Mouse (Mus musculus): ENCODE results near the gene Mrps18b. TPM values are rescaled to one million over a fixed set of nuclear protein-coding genes. Genes with fewer than 3 reads are reported as not detected.

The Mrps18b gene
- polyA plus RNA-seq, 1 experiment from 2014 or later, result 72.0 TPM

DNA sequence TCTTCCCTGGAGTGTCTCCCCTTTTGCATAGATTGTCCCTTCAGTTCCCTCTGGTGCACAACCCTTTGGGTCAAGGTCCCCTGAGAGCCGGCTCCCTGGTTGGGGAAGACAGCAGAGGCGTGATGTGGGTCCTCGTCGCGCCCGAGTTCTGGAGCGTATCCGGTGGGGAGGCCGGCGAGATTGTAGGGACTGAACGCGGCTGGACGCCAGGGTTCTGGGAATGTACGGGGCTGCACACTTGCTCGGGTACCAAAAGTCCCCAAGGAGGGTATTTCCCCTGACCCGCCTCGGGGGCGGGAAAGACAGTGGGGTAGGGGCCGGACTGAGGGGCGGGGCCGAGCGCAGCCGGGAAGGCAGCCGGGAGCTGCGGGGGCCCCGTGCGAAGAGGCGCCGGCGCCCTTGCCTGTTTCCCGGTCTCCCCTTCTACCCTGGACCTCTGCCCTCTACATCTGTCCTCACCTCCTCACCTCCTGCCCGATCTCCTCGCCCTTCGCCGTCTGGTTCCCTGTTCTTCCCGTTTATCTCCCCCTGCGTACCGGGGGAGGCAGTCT lies 49.8 kb downstream of the Mrps18b start:
- H3K9ac ChIP-seq (ENCODE audit: low read length), result peak overlapping the region; percentile 94
- H3K9me3 ChIP-seq (ENCODE audit: control insufficient read depth, low read length), result no peaks in the 10 kb centered on the region
- peaks cover 6% of the 10 kb centered on the region; the same call in 1 of the 2 replicates for H3K36me3 ChIP-seq (ENCODE audit: control insufficient read depth, insufficient read depth, low read length)
- 0% methylated on average over 30 of the region's 38 CpGs for WGBS
- H3K4me1 ChIP-seq (ENCODE audit: control insufficient read depth, insufficient read depth, low read length), result peaks cover 28% of the 10 kb centered on the region
- peak overlapping the region; percentile 77 for H3K4me3 ChIP-seq (ENCODE audit: low read depth, low read length)
- no peaks in the 10 kb centered on the region for H3K27me3 ChIP-seq (ENCODE audit: control insufficient read depth, insufficient read depth, low read length)
- ATAC-seq (ENCODE audit: insufficient read depth, low FRiP score, low TSS enrichment), result peak; percentile 62
- peak overlapping the region; percentile 86 for H3K4me2 ChIP-seq (ENCODE audit: low read depth)
- H3K27ac ChIP-seq (ENCODE audit: low read depth, low read length), result peak overlapping the region; percentile 98
- DNase-seq (ENCODE audit: low spot score), result no peak

- H3K27ac ChIP-seq (ENCODE audit: low read depth, low read length), result peak within 1 kb of the TSS; percentile 98
- peak within 1 kb of the TSS; percentile 77 for H3K4me3 ChIP-seq (ENCODE audit: low read depth, low read length)
- H3K36me3 ChIP-seq (ENCODE audit: control insufficient read depth, insufficient read depth, low read length), result 0 out of 2 replicates have a peak, but pooled peaks cover under 1% of the 10 kb centered on the region
- no peaks in the 10 kb centered on the region for H3K9me3 ChIP-seq (ENCODE audit: control insufficient read depth, low read length)
- H3K4me2 ChIP-seq (ENCODE audit: low read depth), result peak within 1 kb of the TSS; percentile 86
- H3K9ac ChIP-seq (ENCODE audit: low read length), result peak within 1 kb of the TSS; percentile 94
- under 1% methylated on average over 42 of the region's 48 CpGs for WGBS
- DNase-seq (ENCODE audit: low spot score) (peak; percentile 90), ATAC-seq (ENCODE audit: insufficient read depth, low FRiP score, low TSS enrichment) (peak; percentile 65)
- H3K4me1 ChIP-seq (ENCODE audit: control insufficient read depth, insufficient read depth, low read length), result peaks cover 28% of the 10 kb centered on the region
- H3K27me3 ChIP-seq (ENCODE audit: control insufficient read depth, insufficient read depth, low read length), result no peaks in the 10 kb centered on the region
Observed at GRCm38 (mm10) chr17:35865481-35866280, 50.5 kb downstream of the Mrps18b start, which contains the start of gene Ppp1r18. Gene Ppp1r18 (plus strand): TSS chr17:35865593.

GRCm38 (mm10) chr17:35864832-35865353 lies 51.3 kb downstream of the Mrps18b start:
- ATAC-seq (ENCODE audit: insufficient read depth, low FRiP score, low TSS enrichment) (no peak), DNase-seq (ENCODE audit: low spot score) (peak; percentile 4)
- no peaks in the 10 kb centered on the region for H3K27me3 ChIP-seq (ENCODE audit: control insufficient read depth, insufficient read depth, low read length)
- H3K4me3 ChIP-seq (ENCODE audit: low read depth, low read length), result peak overlapping the region; percentile 77
- peak overlapping the region; percentile 98 for H3K27ac ChIP-seq (ENCODE audit: low read depth, low read length)
- H3K4me2 ChIP-seq (ENCODE audit: low read depth), result peak overlapping the region; percentile 86
- peaks cover 25% of the 10 kb centered on the region for H3K4me1 ChIP-seq (ENCODE audit: control insufficient read depth, insufficient read depth, low read length)
- no peaks in the 10 kb centered on the region for H3K9me3 ChIP-seq (ENCODE audit: control insufficient read depth, low read length)
- H3K9ac ChIP-seq (ENCODE audit: low read length), result peak overlapping the region; percentile 94
- WGBS, result 22% methylated on average over 10 of the region's 10 CpGs
- no peaks in the 10 kb centered on the region for H3K36me3 ChIP-seq (ENCODE audit: control insufficient read depth, insufficient read depth, low read length)

- 0% methylated on average over 47 of the region's 47 CpGs for WGBS
- Histone ChIP-seq H3K36me3 (ENCODE audit: control insufficient read depth, insufficient read depth, low read length) (0 out of 2 replicates have a peak, but pooled peaks cover 3% of the 10 kb centered on the region), H3K9me3 (ENCODE audit: control insufficient read depth, low read length) (no peaks in the 10 kb centered on the region), H3K27me3 (ENCODE audit: control insufficient read depth, insufficient read depth, low read length) (no peaks in the 10 kb centered on the region), H3K4me3 (ENCODE audit: low read depth, low read length) (peak within 1 kb of the TSS; percentile 57), H3K4me1 (ENCODE audit: control insufficient read depth, insufficient read depth, low read length) (no peaks in the 10 kb centered on the region; the same call in 1 of the 2 replicates), H3K27ac (ENCODE audit: low read depth, low read length) (peak within 1 kb of the TSS; percentile 73; the same call in 1 of the 2 replicates), H3K9ac (ENCODE audit: low read length) (peak within 1 kb of the TSS; percentile 74), H3K4me2 (ENCODE audit: low read depth) (peak within 1 kb of the TSS; percentile 57)
- DNase-seq (ENCODE audit: low spot score) (peak; percentile 93), ATAC-seq (ENCODE audit: insufficient read depth, low FRiP score, low TSS enrichment) (peak; percentile 86)
Observed at GRCm38 (mm10) chr17:35861198-35861857, 54.9 kb downstream of the Mrps18b start, which contains the start of gene Nrm. Gene Nrm (plus strand): TSS chr17:35861318.

GRCm38 (mm10) chr17:35860831-35861197 lies 55.4 kb downstream of the Mrps18b start:
- no peak for ATAC-seq (ENCODE audit: insufficient read depth, low FRiP score, low TSS enrichment)
- H3K4me1 ChIP-seq (ENCODE audit: control insufficient read depth, insufficient read depth, low read length), result no peaks in the 10 kb centered on the region; the same call in 1 of the 2 replicates
- no peak for DNase-seq (ENCODE audit: low spot score)
- H3K36me3 ChIP-seq (ENCODE audit: control insufficient read depth, insufficient read depth, low read length), result 0 out of 2 replicates have a peak, but pooled peaks cover 3% of the 10 kb centered on the region
- 6% methylated on average over 12 of the region's 12 CpGs for WGBS
- peak overlapping the region; percentile 73; the same call in 1 of the 2 replicates for H3K27ac ChIP-seq (ENCODE audit: low read depth, low read length)
- H3K9ac ChIP-seq (ENCODE audit: low read length), result no peak overlapping the region; the same call in 1 of the 2 replicates
- H3K4me2 ChIP-seq (ENCODE audit: low read depth), result peak overlapping the region; percentile 57
- H3K4me3 ChIP-seq (ENCODE audit: low read depth, low read length), result peak overlapping the region; percentile 57
- H3K27me3 ChIP-seq (ENCODE audit: control insufficient read depth, insufficient read depth, low read length), result no peaks in the 10 kb centered on the region
- no peaks in the 10 kb centered on the region for H3K9me3 ChIP-seq (ENCODE audit: control insufficient read depth, low read length)

MicroRNAs within 50 kb of the gene (microRNA counts, 519-probe panel; counts per million panel counts)
- microRNA mmu-miR-1894-3p (171 counts per million, percentile 57 among the panel's probes with 10 or more counts), microRNA mmu-miR-1894-5p (171 counts per million, percentile 57 among the panel's probes with 10 or more counts), microRNA mmu-miR-877 (171 counts per million, percentile 57 among the panel's probes with 10 or more counts)

Small RNA genes lying within 50 kb of the gene (microRNA-seq; reads per million reads assigned to microRNA genes)
- gene Gm28033 (2.1 reads per million), gene Mir1894 (not detected), gene Mir877 (139 reads per million, percentile 55 among the genes with 10 or more reads in this experiment)

Other genes starting within 250 kb of the Mrps18b start
- 13.1 and 15.0 TPM in 2 replicates for gene Vars2, start 248.8 kb downstream of the Mrps18b start, polyA plus RNA-seq (2014; fragmentation: Nextera tagmentation; extraction: Ambion mirVana)
- gene Gtf2h4, start 242.7 kb downstream of the Mrps18b start, polyA plus RNA-seq (2014; fragmentation: Nextera tagmentation; extraction: Ambion mirVana), result 42.9 and 46.1 TPM in 2 replicates
- gene Ddr1, start 211.8 kb downstream of the Mrps18b start, polyA plus RNA-seq (2014; fragmentation: Nextera tagmentation; extraction: Ambion mirVana), result 95.8 and 98.1 TPM in 2 replicates
- 2.0 and 2.8 TPM in 2 replicates for gene Ier3, start 94.7 kb downstream of the Mrps18b start, polyA plus RNA-seq (2014; fragmentation: Nextera tagmentation; extraction: Ambion mirVana)
- 48.5 and 52.3 TPM in 2 replicates for gene Flot1, start 93.2 kb downstream of the Mrps18b start, polyA plus RNA-seq (2014; fragmentation: Nextera tagmentation; extraction: Ambion mirVana)
- gene Tubb5, start 78.1 kb downstream of the Mrps18b start, polyA plus RNA-seq (2014; fragmentation: Nextera tagmentation; extraction: Ambion mirVana), result 1,543 and 1,545 TPM in 2 replicates
- gene Mdc1, start 74.9 kb downstream of the Mrps18b start, polyA plus RNA-seq (2014; fragmentation: Nextera tagmentation; extraction: Ambion mirVana), result 15.0 and 18.3 TPM in 2 replicates
- gene Nrm, start 55.1 kb downstream of the Mrps18b start, polyA plus RNA-seq (2014; fragmentation: Nextera tagmentation; extraction: Ambion mirVana), result 47.3 and 50.3 TPM in 2 replicates
- 34.9 and 39.3 TPM in 2 replicates for gene Ppp1r18, start 50.8 kb downstream of the Mrps18b start, polyA plus RNA-seq (2014; fragmentation: Nextera tagmentation; extraction: Ambion mirVana)
- 42.9 and 51.3 TPM in 2 replicates for gene Dhx16, start 36.6 kb downstream of the Mrps18b start, polyA plus RNA-seq (2014; fragmentation: Nextera tagmentation; extraction: Ambion mirVana)
- 23.7 and 28.5 TPM in 2 replicates for gene 2310061I04Rik, start 19.0 kb downstream of the Mrps18b start, polyA plus RNA-seq (2014; fragmentation: Nextera tagmentation; extraction: Ambion mirVana)
- 213 and 214 TPM in 2 replicates for gene Atat1, start 6.3 kb downstream of the Mrps18b start, polyA plus RNA-seq (2014; fragmentation: Nextera tagmentation; extraction: Ambion mirVana)
- gene Ppp1r10, start within 50 bp of the Mrps18b start, polyA plus RNA-seq (2014; fragmentation: Nextera tagmentation; extraction: Ambion mirVana), result 48.9 and 49.3 TPM in 2 replicates
- gene Abcf1, start 53.4 kb upstream of the Mrps18b start, polyA plus RNA-seq (2014; fragmentation: Nextera tagmentation; extraction: Ambion mirVana), result 103 and 113 TPM in 2 replicates
- 35.7 and 36.5 TPM in 2 replicates for gene Gnl1, start 63.5 kb upstream of the Mrps18b start, polyA plus RNA-seq (2014; fragmentation: Nextera tagmentation; extraction: Ambion mirVana)
- 39.3 and 44.4 TPM in 2 replicates for gene Prr3, start 63.8 kb upstream of the Mrps18b start, polyA plus RNA-seq (2014; fragmentation: Nextera tagmentation; extraction: Ambion mirVana)
- gene H2-T24, start 104.2 kb upstream of the Mrps18b start, polyA plus RNA-seq (2014; fragmentation: Nextera tagmentation; extraction: Ambion mirVana), result 3.5 and 3.6 TPM in 2 replicates
- 2.7 and 3.0 TPM in 2 replicates for gene H2-T23, start 116.5 kb upstream of the Mrps18b start, polyA plus RNA-seq (2014; fragmentation: Nextera tagmentation; extraction: Ambion mirVana)
- 9.2 and 10.2 TPM in 2 replicates for gene H2-T22, start 126.4 kb upstream of the Mrps18b start, polyA plus RNA-seq (2014; fragmentation: Nextera tagmentation; extraction: Ambion mirVana)
- not detected in 2 replicates for gene Gm6034, start 126.6 kb upstream of the Mrps18b start, polyA plus RNA-seq (2014; fragmentation: Nextera tagmentation; extraction: Ambion mirVana)
- gene Gm11127, start 142.0 kb upstream of the Mrps18b start, polyA plus RNA-seq (2014; fragmentation: Nextera tagmentation; extraction: Ambion mirVana), result not detected in 2 replicates
- gene Gm19684, start 205.3 kb upstream of the Mrps18b start, polyA plus RNA-seq (2014; fragmentation: Nextera tagmentation; extraction: Ambion mirVana), result not detected in 2 replicates
- not detected in 2 replicates for gene Gm7030, start 213.0 kb upstream of the Mrps18b start, polyA plus RNA-seq (2014; fragmentation: Nextera tagmentation; extraction: Ambion mirVana)

All from neural tube, embryonic 11.5 days (tissue).